24 mouse cellular contexts compared by ENCODE assay signal in genomic region chr13:58204202-58204601, GRCm38 (mm10).
"Had no signal": no experiment of that assay in that cellular context is flagged by ENCODE, and none has a peak within 500 bp of the region (broad histone marks: within the 10 kb centered on the region; RNA-seq: fewer than 3 reads in every experiment).

No protein-coding gene starts in this region.

- H3K27ac ChIP-seq: embryonic facial prominence, embryonic 10.5 days; embryonic facial prominence, embryonic 12.5 days; embryonic facial prominence, embryonic 13.5 days; embryonic facial prominence, embryonic 15.5 days; forebrain, embryonic 10.5 days; forebrain, embryonic 12.5 days; forebrain, embryonic 13.5 days; forebrain, embryonic 15.5 days; gastrocnemius, adult 2 months; heart, adult 2 months; heart, embryonic 10.5 days had no signal

- H3K9me3 ChIP-seq: embryonic facial prominence, embryonic 10.5 days; embryonic facial prominence, embryonic 12.5 days; embryonic facial prominence, embryonic 13.5 days; embryonic facial prominence, embryonic 15.5 days; forebrain, embryonic 10.5 days; forebrain, embryonic 12.5 days; forebrain, embryonic 13.5 days; forebrain, embryonic 15.5 days; heart, embryonic 10.5 days had no signal

- H3K36me3 ChIP-seq: embryonic facial prominence, embryonic 12.5 days; embryonic facial prominence, embryonic 13.5 days; embryonic facial prominence, embryonic 15.5 days; forebrain, embryonic 12.5 days; forebrain, embryonic 15.5 days; heart, embryonic 10.5 days had no signal

- H3K27me3 ChIP-seq: embryonic facial prominence, embryonic 12.5 days; embryonic facial prominence, embryonic 13.5 days; embryonic facial prominence, embryonic 15.5 days; forebrain, embryonic 12.5 days; forebrain, embryonic 13.5 days; forebrain, embryonic 15.5 days had no signal

- H3K4me3 ChIP-seq: embryonic facial prominence, embryonic 10.5 days; embryonic facial prominence, embryonic 12.5 days; embryonic facial prominence, embryonic 13.5 days; embryonic facial prominence, embryonic 15.5 days; erythroblast, embryonic 14.5 days; forebrain, embryonic 10.5 days; forebrain, embryonic 12.5 days; forebrain, embryonic 13.5 days; forebrain, embryonic 15.5 days; gastrocnemius, adult 2 months; heart, adult 2 months; heart, embryonic 10.5 days had no signal

- DNase-seq: cerebellum, adult 9-11 months; cerebellum, postnatal 10 days; cerebellum, postnatal 14 days; cerebellum, postnatal 25 days; cerebellum, postnatal 36 days; embryo, embryonic 11 days; forebrain, postnatal 0 days; gastrocnemius, adult 2 months; gastrocnemius, postnatal 10 days; gastrocnemius, postnatal 14 days; gastrocnemius, postnatal 25 days; gastrocnemius, postnatal 36 days; heart, adult 18-20 months; heart, adult 2 months had no signal

- H3K4me1 ChIP-seq: embryonic facial prominence, embryonic 15.5 days; forebrain, embryonic 12.5 days; forebrain, embryonic 13.5 days had no signal

- H3K9ac ChIP-seq: embryonic facial prominence, embryonic 12.5 days; embryonic facial prominence, embryonic 13.5 days; embryonic facial prominence, embryonic 15.5 days; forebrain, embryonic 12.5 days; forebrain, embryonic 13.5 days; forebrain, embryonic 15.5 days; forebrain, postnatal 0 days had no signal
